Comparison of ENCODE assay signal across 8 mouse cellular contexts in genomic region chr14:29967611-29968010, GRCm38 (mm10). TPM values are rescaled to one million over a fixed set of nuclear protein-coding genes. Genes with fewer than 3 reads are reported as not detected.
A peak's percentile ranks its signal among the peaks of the same experiment; 100 is the strongest.
DNase-seq lines count a peak whose midpoint lies in the region; ATAC-seq and TF ChIP-seq lines count a peak whose summit lies in the region.

No protein-coding gene starts in this region.

- H3K4me2 ChIP-seq in heart, embryonic 13.5 days, result peak overlapping the region; percentile 77
- H3K4me2 ChIP-seq in forebrain, embryonic 16.5 days (ENCODE audit: low read length), result peak overlapping the region; percentile 76

- H3K27ac ChIP-seq in heart, embryonic 13.5 days (replicated peaks), result peak overlapping the region; percentile 69
- peak overlapping the region; percentile 89 for H3K27ac ChIP-seq in ES-E14 (ENCODE audit: insufficient read depth, low read depth, low read length, poor library complexity, severe bottlenecking)
- peak overlapping the region; percentile 70 for H3K27ac ChIP-seq in forebrain, embryonic 16.5 days (ENCODE audit: low read length)
- peak overlapping the region; percentile 78 for H3K27ac ChIP-seq in macrophage

- intact Hi-C loops in heart, postnatal 10 days (cut with DNase I), result no loop called here
- intact Hi-C loops in left cerebral cortex, postnatal 14 days (cut with DNase I), result no loop called here

- H3K36me3 ChIP-seq in heart, embryonic 13.5 days, result peaks cover 30% of the 10 kb centered on the region
- H3K36me3 ChIP-seq in ES-E14 (ENCODE audit: control insufficient read depth, insufficient read depth, low read length, poor library complexity, severe bottlenecking) (peaks cover 11% of the 10 kb centered on the region; the same call in 1 of the 2 replicates), macrophage (ENCODE audit: inconsistent target) (peaks cover 24% of the 10 kb centered on the region)
- peaks cover 10% of the 10 kb centered on the region for H3K36me3 ChIP-seq in forebrain, embryonic 16.5 days (ENCODE audit: control insufficient read depth, insufficient read depth)

- H3K9ac ChIP-seq in heart, embryonic 13.5 days, result peak overlapping the region; percentile 73
- H3K9ac ChIP-seq in ES-E14 (ENCODE audit: insufficient read depth, low read depth, low read length, poor library complexity, severe bottlenecking), result peak overlapping the region; percentile 80
- peak overlapping the region; percentile 66 for H3K9ac ChIP-seq in forebrain, embryonic 16.5 days (replicated peaks; ENCODE audit: low read depth, low read length)

- no peak for ATAC-seq in heart, embryonic 13.5 days (ENCODE audit: extremely low read depth, insufficient number of reproducible peaks, low FRiP score, low TSS enrichment)
- ATAC-seq in forebrain, embryonic 16.5 days, result no peak
- no peak for ATAC-seq in megakaryocyte-erythroid progenitor cell, adult 5-6 weeks (replicated peaks; ENCODE audit: low FRiP score, low TSS enrichment, poor library complexity, severe bottlenecking)

- no peak for DNase-seq in heart, postnatal 10 days
- DNase-seq in ES-E14 (ENCODE audit: low read depth, low spot score), result no peak
- no peak for DNase-seq in left cerebral cortex, postnatal 14 days (ENCODE audit: low spot score in 2 of 2)
- no peak for DNase-seq in frontal cortex, adult 2 months (ENCODE audit: extremely low spot score in 1 of 2, low spot score in 1 of 2)

- H3K27me3 ChIP-seq in heart, embryonic 13.5 days (replicated peaks), result no peaks in the 10 kb centered on the region
- H3K27me3 ChIP-seq in forebrain, embryonic 16.5 days (replicated peaks; ENCODE audit: control insufficient read depth, insufficient read depth, low read length), result no peaks in the 10 kb centered on the region

- H3K4me1 ChIP-seq in heart, embryonic 13.5 days, result peaks cover 24% of the 10 kb centered on the region
- peaks cover 0 to 6% of the 10 kb centered on the region in 2 experiments; a peak in 1 of 4 replicates for H3K4me1 ChIP-seq in ES-E14 (ENCODE audit: control insufficient read depth in 2 of 2, insufficient read depth in 2 of 2, low read length in 2 of 2, poor library complexity in 1 of 2)
- peaks cover 24% of the 10 kb centered on the region for H3K4me1 ChIP-seq in forebrain, embryonic 16.5 days (replicated peaks; ENCODE audit: control insufficient read depth, insufficient read depth, low read length)

- peaks cover 52% of the 10 kb centered on the region for H3K79me2 ChIP-seq in macrophage (ENCODE audit: inconsistent target)

- peak overlapping the region; percentile 84 for H3K4me3 ChIP-seq in heart, embryonic 13.5 days
- H3K4me3 ChIP-seq in ES-E14 (ENCODE audit: insufficient read depth in 1 of 2, low read depth in 1 of 2, low read length in 2 of 2, poor library complexity in 1 of 2, severe bottlenecking in 1 of 2) (peak overlapping the region; percentile 68 to 75), macrophage (ENCODE audit: inconsistent target) (peak overlapping the region; percentile 91)
- H3K4me3 ChIP-seq in forebrain, embryonic 16.5 days (replicated peaks; ENCODE audit: low read length), result peak overlapping the region; percentile 89

- in situ Hi-C loops in ES-E14 (cut with MboI; ENCODE audit: low sequenced_read_pairs in 2 of 2, unreplicated experiment in 2 of 2), result no loop called here

- H3K9me3 ChIP-seq in heart, embryonic 13.5 days, result no peaks in the 10 kb centered on the region
- no peaks in the 10 kb centered on the region for H3K9me3 ChIP-seq in ES-E14 (ENCODE audit: control insufficient read depth, insufficient read depth, low read depth, low read length)
- H3K9me3 ChIP-seq in forebrain, embryonic 16.5 days (ENCODE audit: control insufficient read depth, low read length), result peaks cover 3% of the 10 kb centered on the region; the same call in 1 of the 2 replicates

- 56% methylated on average over 7 of the region's 7 CpGs for WGBS in heart, embryonic 13.5 days
- 61% methylated on average over 7 of the region's 7 CpGs for WGBS in forebrain, embryonic 16.5 days
- WGBS in macrophage (ENCODE audit: missing documents), result 66% methylated on average over 7 of the region's 7 CpGs

TF ChIP-seq in ES-E14, 5 proteins besides CTCF, POLR2A, EP300 and RAD21:
- no peak for TF ChIP-seq MAFK (IDR thresholded peaks at IDR 0.05; ENCODE audit: insufficient read depth, low read depth, low read length)
- TF ChIP-seq ZNF384 (IDR thresholded peaks at IDR 0.05; ENCODE audit: low read depth, low read length), result no peak
- TF ChIP-seq ZC3H11A (IDR thresholded peaks at IDR 0.05; ENCODE audit: borderline replicate concordance, low read depth, low read length), result no peak
- no peak for TF ChIP-seq CHD2 (IDR thresholded peaks at IDR 0.05; ENCODE audit: low read depth, low read length)
- no peak for TF ChIP-seq HCFC1 (IDR thresholded peaks at IDR 0.05; ENCODE audit: borderline replicate concordance, insufficient read depth, low read length)
TF ChIP-seq in ES-E14: peak in this region for 0.

RNA-seq across cellular contexts. Expression of gene Selenok, which starts 0.5 kb away (rescaled TPM):
- 197 and 212 TPM in 2 replicates for polyA plus RNA-seq in heart, embryonic 13.5 days (2015; fragmentation: Nextera tagmentation; extraction: Ambion mirVana)
- 10 to 100 TPM; 78.0 to 79.3 TPM for total RNA-seq in heart, postnatal 10 days (2021)
- 90.0 and 100 TPM in 2 replicates for total RNA-seq in ES-E14 (2012; rRNA removed)
- 413 and 432 TPM in 2 replicates for polyA plus RNA-seq in forebrain, embryonic 16.5 days (2015; fragmentation: Nextera tagmentation; extraction: Ambion mirVana)
- 10 to 100 TPM in 25 of 26 experiments, 1 to 10 TPM in 1; 9.2 to 56.9 (median 25.1) TPM for total RNA-seq in macrophage (2018; cell fraction: chromatin; rRNA removed)
- total RNA-seq in macrophage (2018; cell fraction: cytosol; rRNA removed), result 100 to 1,000 TPM in 19 of 26 experiments, 10 to 100 TPM in 7; 78.9 to 180 (median 117) TPM
- total RNA-seq in macrophage (2018; cell fraction: nucleus; rRNA removed), result 10 to 100 TPM; 22.8 to 67.2 (median 48.7) TPM
- 170 to 299 TPM (median 238 TPM) in 3 replicates for polyA plus RNA-seq in macrophage (2018)
- 100 to 1,000 TPM; 148 to 157 TPM for total RNA-seq in left cerebral cortex, postnatal 14 days (2021)
- 42.7 and 60.3 TPM in 2 replicates for total RNA-seq in megakaryocyte-erythroid progenitor cell, adult 5-6 weeks (2014; fragmentation: Nextera tagmentation)
- total RNA-seq in megakaryocyte-erythroid progenitor cell, adult 5-6 weeks (2017), result 101 and 175 TPM in 2 replicates
- 211 and 231 TPM in 2 replicates for polyA plus RNA-seq in frontal cortex, adult 2 months (2012; rRNA removed)

RNA-seq across cellular contexts. Expression of gene Actr8, which starts 10.5 kb away (rescaled TPM):
- polyA plus RNA-seq in heart, embryonic 13.5 days (2015; fragmentation: Nextera tagmentation; extraction: Ambion mirVana), result 46.7 and 53.5 TPM in 2 replicates
- total RNA-seq in heart, postnatal 10 days (2021), result 10 to 100 TPM; 36.6 to 37.7 TPM
- total RNA-seq in ES-E14 (2012; rRNA removed), result 53.1 and 54.3 TPM in 2 replicates
- 92.0 and 92.8 TPM in 2 replicates for polyA plus RNA-seq in forebrain, embryonic 16.5 days (2015; fragmentation: Nextera tagmentation; extraction: Ambion mirVana)
- total RNA-seq in macrophage (2018; cell fraction: chromatin; rRNA removed), result 100 to 1,000 TPM in 9 of 26 experiments, 10 to 100 TPM in 17; 12.9 to 182 (median 71.3) TPM
- total RNA-seq in macrophage (2018; cell fraction: cytosol; rRNA removed), result 10 to 100 TPM; 10.4 to 30.2 (median 21.8) TPM
- 100 to 1,000 TPM in 2 of 26 experiments, 10 to 100 TPM in 24; 10.4 to 130 (median 36.2) TPM for total RNA-seq in macrophage (2018; cell fraction: nucleus; rRNA removed)
- polyA plus RNA-seq in macrophage (2018), result 21.1 to 24.8 TPM (median 22.3 TPM) in 3 replicates
- total RNA-seq in left cerebral cortex, postnatal 14 days (2021), result 10 to 100 TPM; 68.4 to 77.1 TPM
- total RNA-seq in megakaryocyte-erythroid progenitor cell, adult 5-6 weeks (2014; fragmentation: Nextera tagmentation), result 29.2 and 29.7 TPM in 2 replicates
- total RNA-seq in megakaryocyte-erythroid progenitor cell, adult 5-6 weeks (2017), result 24.0 and 54.9 TPM in 2 replicates
- polyA plus RNA-seq in frontal cortex, adult 2 months (2012; rRNA removed), result 63.4 and 71.3 TPM in 2 replicates

RNA-seq across cellular contexts. Expression of gene Il17rb, which starts 41.1 kb away (rescaled TPM):
- 0.28 and 0.32 TPM in 2 replicates for polyA plus RNA-seq in heart, embryonic 13.5 days (2015; fragmentation: Nextera tagmentation; extraction: Ambion mirVana)
- total RNA-seq in heart, postnatal 10 days (2021), result under 1 TPM; 0.35 to 0.41 TPM
- total RNA-seq in ES-E14 (2012; rRNA removed), result 0.62 and 0.69 TPM in 2 replicates
- polyA plus RNA-seq in forebrain, embryonic 16.5 days (2015; fragmentation: Nextera tagmentation; extraction: Ambion mirVana), result 1.3 and 2.2 TPM in 2 replicates
- not detected for total RNA-seq in macrophage (2018; cell fraction: chromatin; rRNA removed)
- under 1 TPM in 1 of 26 experiments, not detected in 25; 0.07 TPM for total RNA-seq in macrophage (2018; cell fraction: cytosol; rRNA removed)
- under 1 TPM in 1 of 26 experiments, not detected in 25; 0.47 TPM for total RNA-seq in macrophage (2018; cell fraction: nucleus; rRNA removed)
- not detected in 3 replicates for polyA plus RNA-seq in macrophage (2018)
- under 1 TPM; 0.40 TPM for total RNA-seq in left cerebral cortex, postnatal 14 days (2021)
- total RNA-seq in megakaryocyte-erythroid progenitor cell, adult 5-6 weeks (2014; fragmentation: Nextera tagmentation), result 0.17 TPM in 1 of 2 replicates, not detected in the other
- total RNA-seq in megakaryocyte-erythroid progenitor cell, adult 5-6 weeks (2017), result not detected in 2 replicates
- polyA plus RNA-seq in frontal cortex, adult 2 months (2012; rRNA removed), result 1.2 and 1.8 TPM in 2 replicates

RNA-seq across cellular contexts. Expression of gene Chdh, which starts 41.2 kb away (rescaled TPM):
- polyA plus RNA-seq in heart, embryonic 13.5 days (2015; fragmentation: Nextera tagmentation; extraction: Ambion mirVana), result 0.32 and 0.56 TPM in 2 replicates
- total RNA-seq in heart, postnatal 10 days (2021), result 1 to 10 TPM in 1 of 2 experiments, under 1 TPM in 1; 0.35 to 1.2 TPM
- 0.11 and 0.36 TPM in 2 replicates for total RNA-seq in ES-E14 (2012; rRNA removed)
- polyA plus RNA-seq in forebrain, embryonic 16.5 days (2015; fragmentation: Nextera tagmentation; extraction: Ambion mirVana), result 0.12 and 0.66 TPM in 2 replicates
- under 1 TPM in 1 of 26 experiments, not detected in 25; 0.23 TPM for total RNA-seq in macrophage (2018; cell fraction: chromatin; rRNA removed)
- total RNA-seq in macrophage (2018; cell fraction: cytosol; rRNA removed), result under 1 TPM in 22 of 26 experiments, not detected in 4; under 0.01 to 0.09 (median 0.05) TPM
- total RNA-seq in macrophage (2018; cell fraction: nucleus; rRNA removed), result under 1 TPM in 10 of 26 experiments, not detected in 16; 0.07 to 0.27 (median 0.18) TPM
- 0.16 TPM in 1 of 3 replicates, not detected in the others for polyA plus RNA-seq in macrophage (2018)
- total RNA-seq in left cerebral cortex, postnatal 14 days (2021), result under 1 TPM; 0.24 to 0.25 TPM
- total RNA-seq in megakaryocyte-erythroid progenitor cell, adult 5-6 weeks (2014; fragmentation: Nextera tagmentation), result 0.11 and 0.84 TPM in 2 replicates
- total RNA-seq in megakaryocyte-erythroid progenitor cell, adult 5-6 weeks (2017), result 0.14 and 1.0 TPM in 2 replicates
- 1.8 and 1.9 TPM in 2 replicates for polyA plus RNA-seq in frontal cortex, adult 2 months (2012; rRNA removed)
